8 mouse cellular contexts compared by ENCODE assay signal in the genomic region with DNA sequence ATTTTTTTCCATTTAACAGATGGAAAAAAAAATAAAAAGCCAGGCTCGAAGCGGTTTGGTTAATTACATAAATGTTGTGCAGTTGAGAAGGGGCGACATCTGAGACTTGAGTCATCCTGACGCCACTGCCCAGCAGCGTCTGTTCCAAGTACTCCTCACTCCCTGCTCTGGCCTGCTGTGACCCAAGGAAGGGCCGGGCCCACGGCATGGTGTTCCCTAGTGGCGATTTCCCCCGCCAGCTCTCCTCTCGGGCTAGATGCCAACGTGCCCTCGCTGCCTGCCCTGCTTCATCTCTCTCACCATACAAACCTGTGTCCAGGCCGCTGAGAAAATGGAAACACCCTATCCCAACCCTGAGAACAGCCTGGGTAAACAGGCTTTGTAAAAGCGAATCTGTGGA. TPM values are rescaled to one million over a fixed set of nuclear protein-coding genes. Genes with fewer than 3 reads are reported as not detected.
DNase-seq lines count a peak whose midpoint lies in the region; ATAC-seq and TF ChIP-seq lines count a peak whose summit lies in the region.
"Had no signal": no experiment of that assay in that cellular context is flagged by ENCODE, and none has a peak within 500 bp of the region (broad histone marks: within the 10 kb centered on the region; RNA-seq: fewer than 3 reads in every experiment).

No protein-coding gene starts in this region.

- H3K9ac ChIP-seq in ES-Bruce4 (ENCODE audit: low read depth, poor library complexity, severe bottlenecking), result peak overlapping the region; percentile 59
- no peak overlapping the region for H3K9ac ChIP-seq in limb, embryonic 14.5 days (ENCODE audit: low read depth, low read length, severe bottlenecking)
- no peak overlapping the region for H3K9ac ChIP-seq in midbrain, embryonic 14.5 days (replicated peaks; ENCODE audit: low read length)

- H3K4me3 ChIP-seq in ES-Bruce4 (ENCODE audit: low read depth, low read length), result peak overlapping the region; percentile 57
- peak overlapping the region; percentile 50 for H3K4me3 ChIP-seq in limb, embryonic 14.5 days (replicated peaks; ENCODE audit: low read length)
- no peak overlapping the region for H3K4me3 ChIP-seq in cerebellum, adult 2 months (replicated peaks; ENCODE audit: insufficient read depth, low read depth, low read length)
- H3K4me3 ChIP-seq in midbrain, embryonic 14.5 days (replicated peaks; ENCODE audit: low read depth, low read length), result no peak overlapping the region
- H3K4me3 ChIP-seq: megakaryocyte, embryonic 14.5 days had no signal

- H3K4me1 ChIP-seq in ES-Bruce4 (ENCODE audit: control insufficient read depth, insufficient read depth, low read length), result peaks cover 4% of the 10 kb centered on the region
- peaks cover 4% of the 10 kb centered on the region for H3K4me1 ChIP-seq in limb, embryonic 14.5 days (ENCODE audit: control insufficient read depth, insufficient read depth, low read length)
- H3K4me1 ChIP-seq in cerebellum, adult 2 months (ENCODE audit: control insufficient read depth, insufficient read depth, low read length), result no peaks in the 10 kb centered on the region; the same call in 1 of the 2 replicates
- H3K4me1 ChIP-seq in midbrain, embryonic 14.5 days (ENCODE audit: control insufficient read depth, insufficient read depth, low read length), result no peaks in the 10 kb centered on the region

- 0 out of 2 replicates have a peak, but pooled peaks cover 3% of the 10 kb centered on the region for H3K9me3 ChIP-seq in ES-Bruce4 (replicated peaks; ENCODE audit: control insufficient read depth, insufficient read depth, low read length, poor library complexity, severe bottlenecking)
- H3K9me3 ChIP-seq in limb, embryonic 14.5 days (ENCODE audit: control insufficient read depth, low read length), result no peaks in the 10 kb centered on the region; the same call in 1 of the 2 replicates
- H3K9me3 ChIP-seq in midbrain, embryonic 14.5 days (ENCODE audit: control insufficient read depth, low read length), result no peaks in the 10 kb centered on the region

- peak; percentile 18 for DNase-seq in adrenal gland, postnatal 25 days
- peak; percentile 55 for DNase-seq in heart, postnatal 25 days (ENCODE audit: low spot score)
- peak; percentile 2 for DNase-seq in limb, embryonic 14.5 days (ENCODE audit: low spot score)
- DNase-seq in layer of hippocampus, postnatal 36 days, result no peak
- no peak for DNase-seq in cerebellum, adult 2 months
- no peak for DNase-seq in midbrain, embryonic 14.5 days

- peak overlapping the region; percentile 74 for H3K27ac ChIP-seq in ES-Bruce4 (ENCODE audit: insufficient read depth, low read length)
- no peak overlapping the region for H3K27ac ChIP-seq in limb, embryonic 14.5 days (replicated peaks; ENCODE audit: low read depth, low read length)
- no peak overlapping the region for H3K27ac ChIP-seq in cerebellum, adult 2 months (ENCODE audit: insufficient read depth, low read length)
- no peak overlapping the region for H3K27ac ChIP-seq in midbrain, embryonic 14.5 days (replicated peaks; ENCODE audit: low read depth, low read length)

- no peak for ATAC-seq in limb, embryonic 14.5 days (ENCODE audit: low FRiP score, low read depth)
- no peak for ATAC-seq in midbrain, embryonic 14.5 days (ENCODE audit: low FRiP score, low TSS enrichment)

- no peak overlapping the region for H3K4me2 ChIP-seq in limb, embryonic 14.5 days (replicated peaks; ENCODE audit: low read depth, low read length, severe bottlenecking)
- H3K4me2 ChIP-seq in midbrain, embryonic 14.5 days (ENCODE audit: low read length), result no peak overlapping the region

- 62% methylated on average over 14 of the region's 14 CpGs for WGBS in limb, embryonic 14.5 days
- WGBS in cerebellum, adult 2 months, result 20% methylated on average over 14 of the region's 14 CpGs
- 75% methylated on average over 14 of the region's 14 CpGs for WGBS in midbrain, embryonic 14.5 days

- TF ChIP-seq CTCF in ES-Bruce4 (IDR thresholded peaks at IDR 0.05; ENCODE audit: low read depth, low read length), result no peak
- no peak for TF ChIP-seq CTCF in cerebellum, adult 2 months (IDR thresholded peaks at IDR 0.05; ENCODE audit: borderline replicate concordance, insufficient read depth, low read depth, low read length)

- no peak for TF ChIP-seq POLR2A in ES-Bruce4 (IDR thresholded peaks at IDR 0.05; ENCODE audit: insufficient read depth, low read length)
- TF ChIP-seq POLR2A in limb, embryonic 14.5 days (IDR thresholded peaks at IDR 0.05; ENCODE audit: borderline replicate concordance, extremely low read depth, insufficient read depth, insufficient read length), result no peak
- no peak for TF ChIP-seq POLR2A in cerebellum, adult 2 months (IDR thresholded peaks at IDR 0.05; ENCODE audit: borderline replicate concordance, insufficient read depth, low read length)

- no peaks in the 10 kb centered on the region for H3K36me3 ChIP-seq in ES-Bruce4 (ENCODE audit: control insufficient read depth, insufficient read depth, low read length, poor library complexity, severe bottlenecking)
- no peaks in the 10 kb centered on the region for H3K36me3 ChIP-seq in limb, embryonic 14.5 days (ENCODE audit: control insufficient read depth, insufficient read depth, low read length)
- no peaks in the 10 kb centered on the region for H3K36me3 ChIP-seq in midbrain, embryonic 14.5 days (ENCODE audit: control insufficient read depth, insufficient read depth, low read length)

- H3K27me3 ChIP-seq in ES-Bruce4 (ENCODE audit: control insufficient read depth, insufficient read depth, low read length, poor library complexity, severe bottlenecking), result no peaks in the 10 kb centered on the region
- H3K27me3 ChIP-seq in limb, embryonic 14.5 days (ENCODE audit: control insufficient read depth, insufficient read depth, low read length), result peaks cover 32% of the 10 kb centered on the region
- H3K27me3 ChIP-seq in cerebellum, adult 2 months (ENCODE audit: control insufficient read depth, insufficient read depth, low read length), result peaks cover 3% of the 10 kb centered on the region; the same call in 1 of the 2 replicates
- peaks cover 27% of the 10 kb centered on the region for H3K27me3 ChIP-seq in midbrain, embryonic 14.5 days (ENCODE audit: control insufficient read depth, insufficient read depth, low read length)

- TF ChIP-seq EP300 in ES-Bruce4 (IDR thresholded peaks at IDR 0.05; ENCODE audit: insufficient read depth, low read depth, low read length), result no peak

- intact Hi-C loops in heart, postnatal 25 days (cut with DNase I), result loop anchor here (5.0 kb wide), 2 partner anchors 40 to 45 kb away; no protein-coding TSS in a partner anchor

RNA-seq across cellular contexts. Expression of a gene that starts 0.5 kb away (rescaled TPM):
- polyA plus RNA-seq in ES-Bruce4 (2011; ENCODE audit: insufficient read depth, insufficient read length, low read depth, missing spikeins), result 38.1 and 38.2 TPM in 2 replicates
- 6.8 and 7.7 TPM in 2 replicates for total RNA-seq in adrenal gland, postnatal 25 days (2021)
- total RNA-seq in heart, postnatal 25 days (2021), result 1 to 10 TPM; 4.8 to 6.5 TPM
- 2.9 and 3.5 TPM in 2 replicates for polyA plus RNA-seq in limb, embryonic 14.5 days (2012; rRNA removed)
- polyA plus RNA-seq in limb, embryonic 14.5 days (2014; fragmentation: Nextera tagmentation; extraction: Ambion mirVana), result 1.4 and 2.7 TPM in 2 replicates
- 1 to 10 TPM; 2.0 to 4.0 TPM for total RNA-seq in layer of hippocampus, postnatal 36 days (2021)
- polyA plus RNA-seq in cerebellum, adult 2 months (2012; rRNA removed), result 3.7 and 5.0 TPM in 2 replicates
- polyA plus RNA-seq in midbrain, embryonic 14.5 days (2014; fragmentation: Nextera tagmentation; extraction: Ambion mirVana), result 0.77 and 2.6 TPM in 2 replicates

Comparison
In these comparisons a context has a peak if more than half of its experiments do, and no peak if none do; other contexts are left out.
1. H3K4me3 ChIP-seq: peak in ES-Bruce4 (single experiment) and limb, embryonic 14.5 days (single experiment); none in cerebellum, adult 2 months (single experiment) and midbrain, embryonic 14.5 days (single experiment).
2. DNase-seq: peak in adrenal gland, postnatal 25 days (single experiment), heart, postnatal 25 days (single experiment) and limb, embryonic 14.5 days (single experiment); none in layer of hippocampus, postnatal 36 days (0 of 2), cerebellum, adult 2 months (0 of 2) and midbrain, embryonic 14.5 days (single experiment).